Mouse (Mus musculus) ES-E14 (cell line): ENCODE results near the gene Wsb1. TPM values are rescaled to one million over a fixed set of nuclear protein-coding genes. Genes with fewer than 3 reads are reported as not detected.

ENCODE experiments used
- DNase-seq: peaks from one replicate; pipeline ENCODE4 v3.0.0-alpha.2; 2013; ENCODE audit warnings: low read depth, low spot score
- H3K27ac ChIP-seq: 2 replicates; pipeline ENCODE4 v1.5.1; 2012; ENCODE audit warnings: low read depth, mild to moderate bottlenecking, low read length, moderate library complexity, mixed read lengths; ENCODE audit not compliant: poor library complexity, insufficient read depth, severe bottlenecking
- H3K36me3 ChIP-seq: 2 replicates; pipeline ENCODE4 v1.6.1; 2012; ENCODE audit warnings: mild to moderate bottlenecking, low read length, moderate library complexity, mixed read lengths; ENCODE audit not compliant: control insufficient read depth, poor library complexity, insufficient read depth, severe bottlenecking
- H3K4me1 ChIP-seq, 2 experiments: fragments of 150-350 bp in 1 of 2; sonication (generic) in 1 of 2; 2 replicates each; pipeline ENCODE4 v1.6.1; 2012; ENCODE audit warnings: low read length in 2 of 2, mild to moderate bottlenecking in 1 of 2, mixed read lengths in 1 of 2; ENCODE audit not compliant: control insufficient read depth in 2 of 2, insufficient read depth in 2 of 2, poor library complexity in 1 of 2
- H3K4me3 ChIP-seq, 2 experiments: fragments of 150-350 bp in 1 of 2; sonication (generic) in 1 of 2; 2 replicates each; pipeline ENCODE4 v1.5.1; 2012; ENCODE audit warnings: low read length in 2 of 2, low read depth in 1 of 2, mild to moderate bottlenecking in 1 of 2, mixed read lengths in 1 of 2; ENCODE audit not compliant: insufficient read depth in 1 of 2, poor library complexity in 1 of 2, severe bottlenecking in 1 of 2
- H3K9ac ChIP-seq: 2 replicates; pipeline ENCODE4 v1.6.1; 2012; ENCODE audit warnings: low read depth, mild to moderate bottlenecking, low read length, mixed read lengths; ENCODE audit not compliant: poor library complexity, insufficient read depth, severe bottlenecking
- H3K9me3 ChIP-seq: fragments of 150-350 bp; sonication (generic); 2 replicates; pipeline ENCODE4 v1.6.1; 2012; ENCODE audit warnings: low read depth, mild to moderate bottlenecking, low read length; ENCODE audit not compliant: control insufficient read depth, insufficient read depth
- CHD2 ChIP-seq: IDR thresholded peaks from 2 replicates; pipeline ENCODE4 v1.6.1; 2014; ENCODE audit warnings: mild to moderate bottlenecking, low read depth, low read length, inconsistent platforms
- HCFC1 ChIP-seq: IDR thresholded peaks from 2 replicates; pipeline ENCODE4 v1.6.1; 2012; ENCODE audit warnings: low read length, inconsistent platforms, borderline replicate concordance; ENCODE audit not compliant: insufficient read depth
- MAFK ChIP-seq: IDR thresholded peaks from 2 replicates; pipeline ENCODE4 v1.6.1; 2014; ENCODE audit warnings: mild to moderate bottlenecking, low read depth, low read length, inconsistent platforms; ENCODE audit not compliant: insufficient read depth
- ZC3H11A ChIP-seq: IDR thresholded peaks from 2 replicates; pipeline ENCODE4 v1.6.1; 2012; ENCODE audit warnings: low read depth, mild to moderate bottlenecking, inconsistent platforms, low read length, borderline replicate concordance
- ZNF384 ChIP-seq: IDR thresholded peaks from 2 replicates; pipeline ENCODE4 v1.6.1; 2012; ENCODE audit warnings: low read depth, low read length, inconsistent platforms
- in situ Hi-C, 2 experiments: fragments of 600-800 bp; cut with MboI; formaldehyde crosslinking; loops; one replicate each; pipeline ENCODE4 v1.15.1; 2025; ENCODE audit warnings: low sequenced_read_pairs in 2 of 2, inconsistent platforms in 1 of 2; ENCODE audit not compliant: unreplicated experiment in 2 of 2
- total RNA-seq: library from RNA; depleted of rRNA; stranded (reverse); fragments of 300-350 nt; gene quantifications from 2 replicates; pipeline ENCODE4 v1.2.3, GENCODE M21; 2012

Wsb1 gene
- total RNA-seq, 1 experiment: 75.5 TPM

GRCm38 (mm10) chr11:79221641-79222040 is 32.8 kb downstream of the Wsb1 start:
- in situ Hi-C loops: no loop called here
- Histone ChIP-seq H3K9ac (no peak overlapping the region), H3K27ac (no peak overlapping the region), H3K9me3 (no peaks in the 10 kb centered on the region), H3K4me1 (no peaks in the 10 kb centered on the region), H3K36me3 (no peaks in the 10 kb centered on the region), H3K4me3 (no peak overlapping the region)
- TF ChIP-seq CHD2: no peak
- TF ChIP-seq ZC3H11A: no peak
- no peak for TF ChIP-seq HCFC1
- TF ChIP-seq ZNF384: no peak
- no peak for TF ChIP-seq MAFK
- DNase-seq: no peak

- Histone ChIP-seq H3K36me3 (no peaks in the 10 kb centered on the region), H3K27ac (no peak overlapping the region), H3K4me1 (no peaks in the 10 kb centered on the region), H3K4me3 (no peak overlapping the region), H3K9ac (no peak overlapping the region), H3K9me3 (no peaks in the 10 kb centered on the region)
- 0 out of 2 replicates have a peak, but pooled peaks have one; percentile 18 for TF ChIP-seq ZNF384
- TF ChIP-seq MAFK: no peak
- TF ChIP-seq HCFC1: no peak
- no peak for TF ChIP-seq CHD2
- no peak for TF ChIP-seq ZC3H11A
- in situ Hi-C loops: loop anchor here in 1 of 2 experiments (10.0 kb wide), 1 partner anchor 184 kb away; no protein-coding TSS in a partner anchor
- DNase-seq: no peak
Observed at GRCm38 (mm10) chr11:79218936-79219626, 35.4 kb downstream of the Wsb1 start.

- in situ Hi-C loops: loop anchor here in 1 of 2 experiments (10.0 kb wide), 1 partner anchor 183 kb away; no protein-coding TSS in a partner anchor
- no peaks in the 10 kb centered on the region for H3K9me3 ChIP-seq
- no peak for DNase-seq
- TF ChIP-seq MAFK (no peak), ZC3H11A (no peak), ZNF384 (no peak), HCFC1 (no peak), CHD2 (no peak)
- no peak overlapping the region for H3K4me3 ChIP-seq
- no peak overlapping the region for H3K9ac ChIP-seq
- no peak overlapping the region for H3K27ac ChIP-seq
- H3K4me1 ChIP-seq: no peaks in the 10 kb centered on the region
- no peaks in the 10 kb centered on the region for H3K36me3 ChIP-seq
Observed at GRCm38 (mm10) chr11:79218061-79218460, 36.4 kb downstream of the Wsb1 start.

GRCm38 (mm10) chr11:79217133-79217532 is 37.3 kb downstream of the Wsb1 start:
- Histone ChIP-seq H3K36me3 (no peaks in the 10 kb centered on the region), H3K27ac (no peak overlapping the region), H3K4me3 (no peak overlapping the region), H3K9me3 (no peaks in the 10 kb centered on the region), H3K4me1 (no peaks in the 10 kb centered on the region), H3K9ac (no peak overlapping the region)
- no peak for DNase-seq
- in situ Hi-C loops: loop anchor here in 1 of 2 experiments (10.0 kb wide), 1 partner anchor 182 kb away; no protein-coding TSS in a partner anchor
- no peak for TF ChIP-seq ZC3H11A
- TF ChIP-seq ZNF384: no peak
- TF ChIP-seq MAFK: no peak
- no peak for TF ChIP-seq HCFC1
- TF ChIP-seq CHD2: no peak
